Mouse (Mus musculus): ENCODE measurements at regions not wholly inside any gene's neighbourhood (a gene's known extent, or its start where the extent isn't known, plus 50 kb on each side); places are given as distances from the start of the nearest gene placed in this dataset.
A peak's percentile ranks its signal among the peaks of the same experiment; 100 is the strongest.

DNA sequence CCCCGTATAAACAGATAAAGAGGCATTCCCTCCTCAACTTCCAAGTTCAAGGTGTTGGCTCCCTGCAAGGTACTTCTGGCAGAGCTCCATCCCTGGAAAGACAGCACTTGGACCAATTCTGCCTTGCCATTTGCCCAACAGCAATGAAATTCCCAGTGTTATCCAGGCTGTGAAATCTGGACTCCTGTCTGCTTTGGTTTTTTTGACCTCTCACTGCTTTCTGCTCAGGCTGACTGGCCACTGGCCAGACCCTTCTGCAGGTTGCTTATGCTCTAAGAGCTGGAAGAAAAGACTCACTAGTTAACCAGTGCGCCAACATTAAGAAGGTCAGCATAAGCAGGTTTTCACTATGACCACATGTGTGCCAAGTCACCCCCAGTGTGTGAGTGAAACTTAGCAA, 448.4 kb downstream of the Sorl1 start:
- H3K4me3 ChIP-seq (replicated peaks; ENCODE audit: low read length) = no peak overlapping the region
- no peak for ATAC-seq (ENCODE audit: low FRiP score)
- H3K27me3 ChIP-seq (ENCODE audit: control insufficient read depth, insufficient read depth, low read length) = no peaks in the 10 kb centered on the region

DNA sequence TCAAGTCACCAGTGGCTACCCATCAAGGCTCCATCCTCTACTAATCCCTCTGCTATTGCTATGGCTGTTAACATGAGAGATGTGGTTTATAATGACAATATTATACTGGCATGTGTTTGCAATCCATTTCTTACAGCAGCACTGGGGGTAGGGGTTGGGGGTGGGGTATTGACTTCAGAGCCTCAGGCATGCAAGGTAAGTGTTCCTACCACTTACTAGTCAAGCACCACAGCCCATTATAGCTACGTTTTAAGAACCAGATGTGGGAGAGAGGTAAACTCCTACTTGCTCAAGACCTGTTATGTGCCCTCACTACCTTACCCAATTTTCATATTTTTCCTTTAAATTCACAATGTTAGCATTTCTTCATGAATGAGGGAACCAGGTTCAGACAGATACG, 451.1 kb downstream of the Sorl1 start:
- ATAC-seq (ENCODE audit: low FRiP score) (no peak), DNase-seq (ENCODE audit: low spot score) (no peak)
- no peaks in the 10 kb centered on the region for H3K36me3 ChIP-seq (replicated peaks; ENCODE audit: control insufficient read depth, insufficient read depth)
- no peaks in the 10 kb centered on the region for H3K27me3 ChIP-seq (ENCODE audit: control insufficient read depth, insufficient read depth, low read length)
- H3K4me1 ChIP-seq (replicated peaks; ENCODE audit: control insufficient read depth, insufficient read depth, low read length) = no peaks in the 10 kb centered on the region
- no peak overlapping the region for H3K4me2 ChIP-seq (replicated peaks)
- WGBS = 73% methylated on average over 2 of the region's 2 CpGs
- no peaks in the 10 kb centered on the region for H3K9me3 ChIP-seq (ENCODE audit: control insufficient read depth, low read length)
- H3K27ac ChIP-seq = no peak overlapping the region
- no peak overlapping the region for H3K9ac ChIP-seq
- no peak overlapping the region for H3K4me3 ChIP-seq (replicated peaks; ENCODE audit: low read length)

More for the DNA sequence above, 448.4 kb downstream of the Sorl1 start:
- 83% methylated on average over 2 of the region's 2 CpGs for WGBS
- H3K9me3 ChIP-seq (ENCODE audit: control insufficient read depth, low read length) = no peaks in the 10 kb centered on the region
- no peak overlapping the region for H3K27ac ChIP-seq
- no peaks in the 10 kb centered on the region for H3K4me1 ChIP-seq (replicated peaks; ENCODE audit: control insufficient read depth, insufficient read depth, low read length)
- DNase-seq (ENCODE audit: low spot score) = no peak
- H3K4me2 ChIP-seq (replicated peaks) = no peak overlapping the region
- H3K9ac ChIP-seq = no peak overlapping the region
- no peaks in the 10 kb centered on the region for H3K36me3 ChIP-seq (replicated peaks; ENCODE audit: control insufficient read depth, insufficient read depth)

GRCm38 (mm10) chr9:41668741-41669140, 455.4 kb downstream of the Sorl1 start:
- no peaks in the 10 kb centered on the region for H3K9me3 ChIP-seq (ENCODE audit: control insufficient read depth, low read length)
- WGBS = 78% methylated on average over 1 of the region's 1 CpGs
- H3K4me3 ChIP-seq (replicated peaks; ENCODE audit: low read length) = no peak overlapping the region
- H3K27ac ChIP-seq = no peak overlapping the region
- no peaks in the 10 kb centered on the region for H3K36me3 ChIP-seq (replicated peaks; ENCODE audit: control insufficient read depth, insufficient read depth)
- DNase-seq (ENCODE audit: low spot score) = no peak
- no peaks in the 10 kb centered on the region for H3K4me1 ChIP-seq (replicated peaks; ENCODE audit: control insufficient read depth, insufficient read depth, low read length)
- H3K27me3 ChIP-seq (ENCODE audit: control insufficient read depth, insufficient read depth, low read length) = no peaks in the 10 kb centered on the region
- no peak overlapping the region for H3K4me2 ChIP-seq (replicated peaks)
- no peak overlapping the region for H3K9ac ChIP-seq
- ATAC-seq (ENCODE audit: low FRiP score) = no peak

- peak; percentile 63 for DNase-seq (ENCODE audit: low spot score)
- Histone ChIP-seq H3K4me2 (replicated peaks) (no peak overlapping the region), H3K9me3 (ENCODE audit: control insufficient read depth, low read length) (no peaks in the 10 kb centered on the region), H3K27me3 (ENCODE audit: control insufficient read depth, insufficient read depth, low read length) (no peaks in the 10 kb centered on the region), H3K4me3 (replicated peaks; ENCODE audit: low read length) (no peak overlapping the region), H3K36me3 (replicated peaks; ENCODE audit: control insufficient read depth, insufficient read depth) (no peaks in the 10 kb centered on the region), H3K9ac (no peak overlapping the region), H3K27ac (no peak overlapping the region), H3K4me1 (replicated peaks; ENCODE audit: control insufficient read depth, insufficient read depth, low read length) (no peaks in the 10 kb centered on the region)
- ATAC-seq (ENCODE audit: low FRiP score) = peak; percentile 65; the same call in 1 of the 2 replicates
- 73% methylated on average over 10 of the region's 10 CpGs for WGBS
These were observed 459.0 kb downstream of the Sorl1 start for GRCm38 (mm10) chr9:41665000-41665685.

DNA sequence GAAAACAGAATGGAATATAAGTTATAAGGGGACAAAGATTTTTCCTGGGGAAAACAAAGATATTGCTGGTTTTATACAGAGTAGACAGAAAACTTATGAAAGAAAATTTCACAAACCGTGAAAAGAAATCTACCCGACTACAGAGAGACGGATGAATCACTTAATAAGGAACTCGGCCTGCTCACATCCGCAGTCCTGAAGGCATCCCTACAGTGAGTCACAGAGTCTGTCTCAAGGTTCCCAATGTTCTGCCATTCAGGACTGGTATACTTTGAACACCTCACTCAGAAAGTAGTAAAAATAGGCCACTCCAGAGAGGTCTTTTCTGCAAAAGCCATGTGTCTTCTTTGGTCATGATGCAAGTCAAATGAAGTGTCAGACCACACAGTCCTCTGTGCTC, 463.5 kb downstream of the Sorl1 start:
- Histone ChIP-seq H3K4me2 (replicated peaks) (no peak overlapping the region), H3K4me1 (replicated peaks; ENCODE audit: control insufficient read depth, insufficient read depth, low read length) (no peaks in the 10 kb centered on the region), H3K27ac (no peak overlapping the region), H3K27me3 (ENCODE audit: control insufficient read depth, insufficient read depth, low read length) (no peaks in the 10 kb centered on the region), H3K9ac (no peak overlapping the region), H3K9me3 (ENCODE audit: control insufficient read depth, low read length) (no peaks in the 10 kb centered on the region), H3K36me3 (replicated peaks; ENCODE audit: control insufficient read depth, insufficient read depth) (no peaks in the 10 kb centered on the region), H3K4me3 (replicated peaks; ENCODE audit: low read length) (no peak overlapping the region)
- WGBS = 97% methylated on average over 5 of the region's 5 CpGs
- no peak for ATAC-seq (ENCODE audit: low FRiP score)
- no peak for DNase-seq (ENCODE audit: low spot score)

GRCm38 (mm10) chr9:41660011-41660410, 464.1 kb downstream of the Sorl1 start:
- Histone ChIP-seq H3K4me3 (replicated peaks; ENCODE audit: low read length) (no peak overlapping the region), H3K27me3 (ENCODE audit: control insufficient read depth, insufficient read depth, low read length) (no peaks in the 10 kb centered on the region), H3K9me3 (ENCODE audit: control insufficient read depth, low read length) (no peaks in the 10 kb centered on the region), H3K4me1 (replicated peaks; ENCODE audit: control insufficient read depth, insufficient read depth, low read length) (no peaks in the 10 kb centered on the region), H3K27ac (no peak overlapping the region), H3K4me2 (replicated peaks) (no peak overlapping the region), H3K36me3 (replicated peaks; ENCODE audit: control insufficient read depth, insufficient read depth) (no peaks in the 10 kb centered on the region), H3K9ac (no peak overlapping the region)
- ATAC-seq (ENCODE audit: low FRiP score) = no peak
- no peak for DNase-seq (ENCODE audit: low spot score)
- 76% methylated on average over 5 of the region's 5 CpGs for WGBS

- no peak overlapping the region for H3K4me3 ChIP-seq (replicated peaks; ENCODE audit: low read length)
- no peak for DNase-seq (ENCODE audit: low spot score)
- 56% methylated on average over 2 of the region's 2 CpGs for WGBS
- no peak overlapping the region; the same call in 1 of the 2 replicates for H3K27ac ChIP-seq
- no peaks in the 10 kb centered on the region for H3K27me3 ChIP-seq (ENCODE audit: control insufficient read depth, insufficient read depth, low read length)
- no peak overlapping the region for H3K9ac ChIP-seq
- no peak for ATAC-seq (ENCODE audit: low FRiP score)
- no peak overlapping the region for H3K4me2 ChIP-seq (replicated peaks)
- H3K4me1 ChIP-seq (replicated peaks; ENCODE audit: control insufficient read depth, insufficient read depth, low read length) = no peaks in the 10 kb centered on the region
- no peaks in the 10 kb centered on the region for H3K36me3 ChIP-seq (replicated peaks; ENCODE audit: control insufficient read depth, insufficient read depth)
- H3K9me3 ChIP-seq (ENCODE audit: control insufficient read depth, low read length) = no peaks in the 10 kb centered on the region
These were observed 470.2 kb upstream of the Ubash3b start for GRCm38 (mm10) chr9:41631564-41632205.

- DNase-seq (ENCODE audit: low spot score) (no peak), ATAC-seq (ENCODE audit: low FRiP score) (no peak)
- Histone ChIP-seq H3K27me3 (ENCODE audit: control insufficient read depth, insufficient read depth, low read length) (no peaks in the 10 kb centered on the region), H3K36me3 (replicated peaks; ENCODE audit: control insufficient read depth, insufficient read depth) (no peaks in the 10 kb centered on the region), H3K4me2 (replicated peaks) (no peak overlapping the region), H3K9me3 (ENCODE audit: control insufficient read depth, low read length) (no peaks in the 10 kb centered on the region), H3K4me1 (replicated peaks; ENCODE audit: control insufficient read depth, insufficient read depth, low read length) (no peaks in the 10 kb centered on the region), H3K4me3 (replicated peaks; ENCODE audit: low read length) (no peak overlapping the region), H3K27ac (no peak overlapping the region), H3K9ac (no peak overlapping the region)
- WGBS = 87% methylated on average over 8 of the region's 8 CpGs
These were observed 459.8 kb upstream of the Ubash3b start for GRCm38 (mm10) chr9:41621341-41621740.

GRCm38 (mm10) chr9:41614002-41614401, 452.5 kb upstream of the Ubash3b start:
- 17% methylated on average over 7 of the region's 7 CpGs for WGBS
- Histone ChIP-seq H3K27me3 (ENCODE audit: control insufficient read depth, insufficient read depth, low read length) (no peaks in the 10 kb centered on the region), H3K9me3 (ENCODE audit: control insufficient read depth, low read length) (no peaks in the 10 kb centered on the region), H3K27ac (peak overlapping the region; percentile 99), H3K4me1 (replicated peaks; ENCODE audit: control insufficient read depth, insufficient read depth, low read length) (peaks cover 54% of the 10 kb centered on the region), H3K4me2 (replicated peaks) (peak overlapping the region; percentile 52; the same call in 1 of the 2 replicates), H3K9ac (peak overlapping the region; percentile 60), H3K36me3 (replicated peaks; ENCODE audit: control insufficient read depth, insufficient read depth) (no peaks in the 10 kb centered on the region), H3K4me3 (replicated peaks; ENCODE audit: low read length) (no peak overlapping the region)
- DNase-seq (ENCODE audit: low spot score) (no peak), ATAC-seq (ENCODE audit: low FRiP score) (no peak)
